Mouse (Mus musculus): ENCODE results near the gene Ampd2. TPM values are rescaled to one million over a fixed set of nuclear protein-coding genes. Genes with fewer than 3 reads are reported as not detected.

Ampd2 gene
- polyA plus RNA-seq (2014; fragmentation: Nextera tagmentation; extraction: Ambion mirVana), result 36.8 and 43.4 TPM in 2 replicates

GRCm38 (mm10) chr3:108086470-108086979 is at the start of gene Ampd2:
TSS of gene Ampd2 (minus strand) at chr3:108086651.
- under 1% methylated on average over 29 of the region's 29 CpGs for WGBS
- Histone ChIP-seq H3K4me1 (ENCODE audit: control insufficient read depth, insufficient read depth, low read length) (peaks cover 31% of the 10 kb centered on the region), H3K4me2 (replicated peaks; ENCODE audit: low read depth, low read length) (peak within 1 kb of the TSS; percentile 96)

GRCm38 (mm10) chr3:108134701-108135100 is 48.2 kb upstream of the Ampd2 start:
- Histone ChIP-seq H3K27me3 (ENCODE audit: control insufficient read depth, insufficient read depth, low read length) (no peaks in the 10 kb centered on the region), H3K4me1 (ENCODE audit: control insufficient read depth, insufficient read depth, low read length) (0 out of 2 replicates have a peak, but pooled peaks cover 17% of the 10 kb centered on the region), H3K9me3 (ENCODE audit: control insufficient read depth, low read length) (no peaks in the 10 kb centered on the region), H3K36me3 (ENCODE audit: control insufficient read depth, insufficient read depth, low read length) (peaks cover 4% of the 10 kb centered on the region; the same call in 1 of the 2 replicates), H3K9ac (ENCODE audit: low read depth, low read length) (no peak overlapping the region), H3K27ac (ENCODE audit: low read depth, low read length) (no peak overlapping the region), H3K4me3 (ENCODE audit: low read length) (no peak overlapping the region), H3K4me2 (replicated peaks; ENCODE audit: low read depth, low read length) (no peak overlapping the region)
- WGBS, result 84% methylated on average over 11 of the region's 11 CpGs
- ATAC-seq (ENCODE audit: low FRiP score, low TSS enrichment), result no peak

More at GRCm38 (mm10) chr3:108086470-108086979, at the start of gene Ampd2:
- H3K9ac ChIP-seq (ENCODE audit: low read depth, low read length), result peak within 1 kb of the TSS; percentile 73
- H3K36me3 ChIP-seq (ENCODE audit: control insufficient read depth, insufficient read depth, low read length), result 0 out of 2 replicates have a peak, but pooled peaks cover 2% of the 10 kb centered on the region
- H3K4me3 ChIP-seq (ENCODE audit: low read length), result peak within 1 kb of the TSS; percentile 78
- H3K9me3 ChIP-seq (ENCODE audit: control insufficient read depth, low read length), result no peaks in the 10 kb centered on the region
- ATAC-seq (ENCODE audit: low FRiP score, low TSS enrichment), result peak; percentile 44
- H3K27ac ChIP-seq (ENCODE audit: low read depth, low read length), result peak within 1 kb of the TSS; percentile 94
- no peaks in the 10 kb centered on the region for H3K27me3 ChIP-seq (ENCODE audit: control insufficient read depth, insufficient read depth, low read length)

GRCm38 (mm10) chr3:108132484-108132883 is 46.0 kb upstream of the Ampd2 start:
- H3K4me2 ChIP-seq (replicated peaks; ENCODE audit: low read depth, low read length), result no peak overlapping the region
- no peaks in the 10 kb centered on the region for H3K27me3 ChIP-seq (ENCODE audit: control insufficient read depth, insufficient read depth, low read length)
- 48% methylated on average over 1 of the region's 1 CpGs for WGBS
- H3K4me1 ChIP-seq (ENCODE audit: control insufficient read depth, insufficient read depth, low read length), result peaks cover 22% of the 10 kb centered on the region; the same call in 1 of the 2 replicates
- H3K27ac ChIP-seq (ENCODE audit: low read depth, low read length), result no peak overlapping the region
- no peaks in the 10 kb centered on the region for H3K9me3 ChIP-seq (ENCODE audit: control insufficient read depth, low read length)
- H3K9ac ChIP-seq (ENCODE audit: low read depth, low read length), result no peak overlapping the region
- H3K4me3 ChIP-seq (ENCODE audit: low read length), result no peak overlapping the region
- ATAC-seq (ENCODE audit: low FRiP score, low TSS enrichment), result no peak
- peaks cover 1% of the 10 kb centered on the region; the same call in 1 of the 2 replicates for H3K36me3 ChIP-seq (ENCODE audit: control insufficient read depth, insufficient read depth, low read length)

- no peak overlapping the region for H3K4me2 ChIP-seq (replicated peaks; ENCODE audit: low read depth, low read length)
- ATAC-seq (ENCODE audit: low FRiP score, low TSS enrichment), result no peak
- H3K4me1 ChIP-seq (ENCODE audit: control insufficient read depth, insufficient read depth, low read length), result peaks cover 22% of the 10 kb centered on the region; the same call in 1 of the 2 replicates
- no peak overlapping the region for H3K4me3 ChIP-seq (ENCODE audit: low read length)
- H3K27ac ChIP-seq (ENCODE audit: low read depth, low read length), result no peak overlapping the region
- no peaks in the 10 kb centered on the region for H3K9me3 ChIP-seq (ENCODE audit: control insufficient read depth, low read length)
- H3K9ac ChIP-seq (ENCODE audit: low read depth, low read length), result no peak overlapping the region
- no peaks in the 10 kb centered on the region for H3K27me3 ChIP-seq (ENCODE audit: control insufficient read depth, insufficient read depth, low read length)
- WGBS, result 86% methylated on average over 1 of the region's 1 CpGs
- no peaks in the 10 kb centered on the region; the same call in 1 of the 2 replicates for H3K36me3 ChIP-seq (ENCODE audit: control insufficient read depth, insufficient read depth, low read length)
Observed at GRCm38 (mm10) chr3:108131821-108132220, 45.4 kb upstream of the Ampd2 start.

- no peak overlapping the region for H3K4me3 ChIP-seq (ENCODE audit: low read length)
- no peak overlapping the region for H3K4me2 ChIP-seq (replicated peaks; ENCODE audit: low read depth, low read length)
- H3K27me3 ChIP-seq (ENCODE audit: control insufficient read depth, insufficient read depth, low read length), result no peaks in the 10 kb centered on the region
- H3K4me1 ChIP-seq (ENCODE audit: control insufficient read depth, insufficient read depth, low read length), result peaks cover 22% of the 10 kb centered on the region; the same call in 1 of the 2 replicates
- H3K27ac ChIP-seq (ENCODE audit: low read depth, low read length), result no peak overlapping the region
- no peak overlapping the region for H3K9ac ChIP-seq (ENCODE audit: low read depth, low read length)
- no peak for ATAC-seq (ENCODE audit: low FRiP score, low TSS enrichment)
- WGBS, result 83% methylated on average over 5 of the region's 5 CpGs
- no peaks in the 10 kb centered on the region; the same call in 1 of the 2 replicates for H3K36me3 ChIP-seq (ENCODE audit: control insufficient read depth, insufficient read depth, low read length)
- H3K9me3 ChIP-seq (ENCODE audit: control insufficient read depth, low read length), result no peaks in the 10 kb centered on the region
Observed at GRCm38 (mm10) chr3:108131216-108131615, 44.8 kb upstream of the Ampd2 start.

- no peak overlapping the region for H3K4me3 ChIP-seq (ENCODE audit: low read length)
- ATAC-seq (ENCODE audit: low FRiP score, low TSS enrichment), result no peak
Observed at GRCm38 (mm10) chr3:108129804-108130203, 43.4 kb upstream of the Ampd2 start.

GRCm38 (mm10) chr3:108129367-108129766 is 42.9 kb upstream of the Ampd2 start:
- Histone ChIP-seq H3K9me3 (ENCODE audit: control insufficient read depth, low read length) (no peaks in the 10 kb centered on the region), H3K4me2 (replicated peaks; ENCODE audit: low read depth, low read length) (no peak overlapping the region), H3K4me3 (ENCODE audit: low read length) (no peak overlapping the region), H3K36me3 (ENCODE audit: control insufficient read depth, insufficient read depth, low read length) (no peaks in the 10 kb centered on the region; the same call in 1 of the 2 replicates), H3K9ac (ENCODE audit: low read depth, low read length) (no peak overlapping the region), H3K27me3 (ENCODE audit: control insufficient read depth, insufficient read depth, low read length) (no peaks in the 10 kb centered on the region), H3K27ac (ENCODE audit: low read depth, low read length) (no peak overlapping the region), H3K4me1 (ENCODE audit: control insufficient read depth, insufficient read depth, low read length) (peaks cover 22% of the 10 kb centered on the region; the same call in 1 of the 2 replicates)
- WGBS, result 75% methylated on average over 4 of the region's 4 CpGs
- ATAC-seq (ENCODE audit: low FRiP score, low TSS enrichment), result no peak

More at GRCm38 (mm10) chr3:108129804-108130203, 43.4 kb upstream of the Ampd2 start:
- Histone ChIP-seq H3K36me3 (ENCODE audit: control insufficient read depth, insufficient read depth, low read length) (no peaks in the 10 kb centered on the region; the same call in 1 of the 2 replicates), H3K27ac (ENCODE audit: low read depth, low read length) (no peak overlapping the region), H3K4me2 (replicated peaks; ENCODE audit: low read depth, low read length) (no peak overlapping the region), H3K9ac (ENCODE audit: low read depth, low read length) (no peak overlapping the region), H3K9me3 (ENCODE audit: control insufficient read depth, low read length) (no peaks in the 10 kb centered on the region), H3K4me1 (ENCODE audit: control insufficient read depth, insufficient read depth, low read length) (peaks cover 22% of the 10 kb centered on the region; the same call in 1 of the 2 replicates), H3K27me3 (ENCODE audit: control insufficient read depth, insufficient read depth, low read length) (no peaks in the 10 kb centered on the region)
- 88% methylated on average over 4 of the region's 4 CpGs for WGBS

- ATAC-seq (ENCODE audit: low FRiP score, low TSS enrichment), result no peak
- Histone ChIP-seq H3K4me3 (ENCODE audit: low read length) (no peak overlapping the region), H3K4me1 (ENCODE audit: control insufficient read depth, insufficient read depth, low read length) (peaks cover 22% of the 10 kb centered on the region; the same call in 1 of the 2 replicates), H3K27me3 (ENCODE audit: control insufficient read depth, insufficient read depth, low read length) (no peaks in the 10 kb centered on the region), H3K36me3 (ENCODE audit: control insufficient read depth, insufficient read depth, low read length) (no peaks in the 10 kb centered on the region; the same call in 1 of the 2 replicates), H3K9ac (ENCODE audit: low read depth, low read length) (no peak overlapping the region), H3K27ac (ENCODE audit: low read depth, low read length) (no peak overlapping the region), H3K4me2 (replicated peaks; ENCODE audit: low read depth, low read length) (no peak overlapping the region), H3K9me3 (ENCODE audit: control insufficient read depth, low read length) (no peaks in the 10 kb centered on the region)
- 53% methylated on average over 5 of the region's 5 CpGs for WGBS
Observed at GRCm38 (mm10) chr3:108128520-108128919, 42.1 kb upstream of the Ampd2 start.

GRCm38 (mm10) chr3:108126327-108126726 is 39.9 kb upstream of the Ampd2 start:
- Histone ChIP-seq H3K4me3 (ENCODE audit: low read length) (no peak overlapping the region), H3K9ac (ENCODE audit: low read depth, low read length) (no peak overlapping the region), H3K4me2 (replicated peaks; ENCODE audit: low read depth, low read length) (no peak overlapping the region), H3K9me3 (ENCODE audit: control insufficient read depth, low read length) (no peaks in the 10 kb centered on the region), H3K27me3 (ENCODE audit: control insufficient read depth, insufficient read depth, low read length) (no peaks in the 10 kb centered on the region), H3K4me1 (ENCODE audit: control insufficient read depth, insufficient read depth, low read length) (peaks cover 10% of the 10 kb centered on the region; the same call in 1 of the 2 replicates), H3K36me3 (ENCODE audit: control insufficient read depth, insufficient read depth, low read length) (peaks cover 9% of the 10 kb centered on the region; the same call in 1 of the 2 replicates), H3K27ac (ENCODE audit: low read depth, low read length) (no peak overlapping the region)
- ATAC-seq (ENCODE audit: low FRiP score, low TSS enrichment), result no peak
- WGBS, result 87% methylated on average over 3 of the region's 3 CpGs

Measured in kidney, embryonic 14.5 days (tissue).